Mouse (Mus musculus) cerebellum, adult 11 months (tissue): Measurements from ENCODE around the gene Dlg2.
A peak's percentile ranks its signal among the peaks of the same experiment; 100 is the strongest.

Experiments used
- DNase-seq: peaks from one replicate; pipeline ENCODE4 v3.0.0; 2022

Dlg2 gene

GRCm38 (mm10) chr7:91090830-91091683, 614.6 kb downstream of the Dlg2 start:
- no peak for DNase-seq

DNA sequence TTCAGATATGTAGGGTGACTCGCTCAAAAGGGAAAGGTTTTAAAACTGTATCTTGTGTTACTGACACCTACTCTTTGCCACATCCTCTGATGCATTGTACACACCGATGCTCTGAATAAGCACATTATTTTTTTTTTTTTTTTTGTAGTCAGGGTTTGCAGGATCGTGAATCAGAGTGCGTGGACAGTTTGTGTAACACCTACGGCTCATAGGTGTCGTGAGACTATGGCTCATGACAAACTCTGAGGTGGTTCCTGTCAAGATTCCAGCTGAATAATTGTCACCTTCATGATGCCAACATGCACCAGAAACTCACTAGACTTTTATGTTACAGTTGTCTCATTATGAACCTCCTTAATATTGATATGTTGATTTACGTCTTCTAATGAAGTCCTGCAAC, 620.0 kb downstream of the Dlg2 start:
- no peak for DNase-seq

- no peak for DNase-seq
Measured at GRCm38 (mm10) chr7:91098521-91098920, 622.0 kb downstream of the Dlg2 start.

DNA sequence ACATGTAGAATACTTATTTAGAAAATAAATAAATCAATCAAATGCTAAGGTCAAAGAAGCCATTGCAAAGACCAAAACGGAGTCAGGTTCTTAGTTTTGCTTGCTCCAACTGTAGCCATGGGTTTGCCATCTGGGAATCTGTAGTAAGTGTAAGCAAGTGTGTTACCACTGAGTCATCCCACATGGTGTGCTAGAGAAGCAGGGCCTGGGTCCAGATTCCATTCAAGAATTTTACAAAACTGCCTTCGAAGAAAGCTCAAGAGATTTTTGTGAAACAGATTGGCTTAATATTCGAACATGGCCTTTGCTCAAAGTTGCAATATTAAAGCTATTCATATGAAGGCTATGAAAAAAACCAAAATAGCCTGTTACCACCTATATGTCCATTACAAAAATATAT, 633.1 kb downstream of the Dlg2 start:
- DNase-seq, result no peak

DNA sequence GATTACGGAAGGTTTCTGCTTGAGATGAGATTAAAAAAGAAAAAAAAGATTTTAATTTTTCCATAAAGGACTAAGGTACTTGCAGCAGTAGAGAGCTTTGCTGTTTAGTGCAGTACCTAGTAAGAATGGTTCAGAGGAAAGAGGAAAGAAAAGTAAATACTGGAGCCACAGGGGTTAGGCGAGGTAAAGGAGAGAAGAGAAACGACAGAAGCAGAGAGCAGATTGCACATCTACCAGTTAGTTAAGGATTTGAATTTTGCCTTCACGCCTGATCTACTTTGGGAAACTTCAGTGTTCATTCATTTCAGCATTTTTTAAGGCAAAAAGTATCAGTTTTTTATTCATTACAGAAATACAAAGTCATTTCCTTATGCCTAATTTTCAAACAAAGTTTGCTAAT, 655.7 kb downstream of the Dlg2 start:
- DNase-seq, result no peak

DNA sequence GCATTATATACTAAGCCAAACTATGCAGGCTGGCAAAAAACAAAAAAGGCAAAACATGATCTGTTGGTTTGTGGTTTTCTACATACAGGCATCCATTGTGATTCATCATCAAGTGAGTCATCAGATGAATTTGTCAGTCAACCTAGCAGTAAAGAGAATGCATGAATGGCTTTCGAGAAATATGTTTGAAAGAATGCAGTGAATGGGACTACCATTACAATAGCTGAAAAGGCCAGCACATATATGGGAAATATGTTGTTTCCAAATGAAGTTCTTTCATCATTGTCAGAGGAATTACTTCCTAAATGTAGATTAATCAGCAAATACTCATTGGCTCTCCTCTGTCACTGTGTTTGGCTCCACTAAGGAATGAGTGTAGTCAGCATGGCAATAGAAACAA, 677.6 kb downstream of the Dlg2 start:
- DNase-seq, result no peak

GRCm38 (mm10) chr7:91159144-91159543, 682.7 kb downstream of the Dlg2 start:
- no peak for DNase-seq

DNA sequence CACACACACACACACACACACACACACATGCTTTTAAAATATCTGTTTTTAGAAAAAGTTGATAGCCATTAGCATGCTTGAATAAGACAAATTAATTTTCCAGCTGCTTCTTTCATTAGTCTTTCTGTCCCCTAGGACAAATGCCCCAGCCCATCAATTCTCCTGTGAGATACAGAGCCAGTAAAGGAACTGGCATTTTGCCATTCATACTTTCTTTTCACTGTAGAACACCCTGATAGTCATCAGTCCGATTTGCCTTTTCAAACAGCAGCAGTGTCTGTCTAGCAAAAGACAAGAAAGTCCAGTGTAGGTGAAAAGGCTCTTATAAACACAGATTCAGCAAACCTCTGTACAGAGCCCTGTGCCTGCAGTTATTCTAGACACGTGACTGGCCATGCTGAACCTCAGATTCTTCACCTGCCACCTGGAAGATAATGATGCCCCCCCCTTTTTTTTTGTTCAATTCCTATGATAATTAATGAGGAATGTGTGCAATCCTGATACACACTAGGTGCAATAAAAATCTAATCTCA, 685.2 kb downstream of the Dlg2 start:
- no peak for DNase-seq

- no peak for DNase-seq
Measured at GRCm38 (mm10) chr7:91173560-91173959, 697.1 kb downstream of the Dlg2 start.

DNA sequence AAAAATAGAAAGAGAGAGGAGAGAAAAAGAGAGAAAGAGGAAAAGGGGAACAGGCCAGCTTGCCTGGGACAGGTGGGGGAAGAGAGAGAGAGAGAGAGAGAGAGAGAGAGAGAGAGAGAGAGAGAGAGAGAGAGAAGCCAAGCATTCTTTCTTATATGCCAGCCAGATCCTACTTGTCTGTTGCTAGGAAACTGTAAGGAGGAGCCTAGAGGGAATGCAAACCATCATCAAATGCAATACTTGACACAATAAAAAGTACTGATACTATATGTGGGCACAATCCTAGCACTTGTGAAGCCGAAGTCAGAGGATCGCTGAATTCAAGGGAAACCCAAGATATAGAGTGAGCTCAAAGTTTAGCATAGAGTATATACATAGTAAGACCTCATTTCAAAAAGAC, 711.7 kb downstream of the Dlg2 start:
- DNase-seq, result no peak

DNA sequence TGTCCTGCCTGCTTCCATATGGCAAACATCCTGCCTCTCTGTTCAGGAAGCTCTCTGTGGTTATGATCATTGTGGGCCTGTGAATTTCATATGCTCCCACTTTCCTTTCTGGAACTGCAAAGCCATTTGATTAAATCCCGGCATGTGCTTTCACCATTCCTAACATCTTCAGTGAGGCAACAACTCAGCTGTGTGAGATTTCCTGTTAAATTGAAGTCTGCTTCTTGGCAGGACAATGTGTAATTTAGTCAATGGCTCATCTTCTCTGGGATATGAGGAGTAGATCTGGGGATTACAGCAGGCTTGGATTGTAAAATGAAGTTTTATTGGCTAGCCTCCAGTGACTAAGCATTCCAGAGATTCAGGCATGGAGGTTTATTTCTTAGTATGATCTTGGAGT, 722.9 kb downstream of the Dlg2 start:
- DNase-seq, result no peak

DNA sequence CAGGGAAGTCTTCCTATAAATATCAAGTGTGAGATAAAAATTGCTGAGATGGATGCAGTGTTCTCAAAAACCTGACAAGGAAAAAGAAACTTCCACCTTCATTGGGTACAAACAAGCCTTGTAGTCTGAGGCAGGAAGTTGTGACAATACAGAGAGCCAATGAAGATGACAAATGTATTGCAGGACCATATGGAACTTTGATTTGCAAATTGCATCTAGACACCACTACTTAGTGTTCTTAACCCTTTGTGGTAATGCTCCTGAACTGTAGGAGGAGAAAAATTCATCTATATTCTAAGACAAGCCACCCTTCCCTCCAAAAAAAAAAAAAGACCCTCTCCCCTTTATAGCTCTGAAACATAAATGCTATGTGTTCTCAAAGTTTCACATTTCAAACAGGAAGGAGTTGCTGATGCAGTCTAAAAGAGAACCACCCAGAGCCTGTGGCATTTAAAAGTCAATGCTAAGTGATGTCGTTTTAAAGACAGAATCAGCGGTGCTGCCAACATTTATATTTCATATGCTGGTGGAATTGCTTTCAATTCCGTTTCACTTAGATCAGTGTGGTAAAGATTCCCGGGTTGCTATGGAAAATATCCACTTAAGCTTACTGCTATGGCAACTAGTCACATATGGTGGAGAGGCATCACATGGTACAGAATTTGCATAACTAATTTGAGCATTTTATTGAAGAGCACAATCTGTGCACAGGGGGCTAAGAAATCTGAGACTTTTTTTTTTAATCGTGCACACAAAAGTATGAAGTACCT, 731.8 kb downstream of the Dlg2 start:
- no peak for DNase-seq

DNA sequence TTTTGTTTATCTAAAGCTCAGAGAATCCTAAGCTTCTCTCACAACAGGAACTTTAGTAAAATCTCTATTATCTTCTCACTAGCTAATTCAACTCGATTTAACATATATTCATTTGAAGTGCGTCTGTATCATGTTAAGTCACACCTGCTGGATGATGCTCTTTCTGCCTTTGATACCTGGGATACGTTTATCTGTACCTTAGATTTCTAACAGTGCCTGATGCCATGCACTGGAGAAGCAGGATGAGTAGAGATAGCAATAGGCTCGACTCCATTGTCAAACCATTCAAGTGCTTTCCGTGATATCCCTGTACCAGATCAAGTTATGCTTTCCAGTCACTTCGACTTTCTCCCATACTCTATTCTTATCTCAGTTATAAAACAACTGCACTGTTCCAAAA, 732.5 kb downstream of the Dlg2 start:
- no peak for DNase-seq

GRCm38 (mm10) chr7:91212236-91212635, 735.8 kb downstream of the Dlg2 start:
- DNase-seq, result no peak

- DNase-seq, result no peak
Measured at GRCm38 (mm10) chr7:91214921-91215320, 738.4 kb downstream of the Dlg2 start.

DNA sequence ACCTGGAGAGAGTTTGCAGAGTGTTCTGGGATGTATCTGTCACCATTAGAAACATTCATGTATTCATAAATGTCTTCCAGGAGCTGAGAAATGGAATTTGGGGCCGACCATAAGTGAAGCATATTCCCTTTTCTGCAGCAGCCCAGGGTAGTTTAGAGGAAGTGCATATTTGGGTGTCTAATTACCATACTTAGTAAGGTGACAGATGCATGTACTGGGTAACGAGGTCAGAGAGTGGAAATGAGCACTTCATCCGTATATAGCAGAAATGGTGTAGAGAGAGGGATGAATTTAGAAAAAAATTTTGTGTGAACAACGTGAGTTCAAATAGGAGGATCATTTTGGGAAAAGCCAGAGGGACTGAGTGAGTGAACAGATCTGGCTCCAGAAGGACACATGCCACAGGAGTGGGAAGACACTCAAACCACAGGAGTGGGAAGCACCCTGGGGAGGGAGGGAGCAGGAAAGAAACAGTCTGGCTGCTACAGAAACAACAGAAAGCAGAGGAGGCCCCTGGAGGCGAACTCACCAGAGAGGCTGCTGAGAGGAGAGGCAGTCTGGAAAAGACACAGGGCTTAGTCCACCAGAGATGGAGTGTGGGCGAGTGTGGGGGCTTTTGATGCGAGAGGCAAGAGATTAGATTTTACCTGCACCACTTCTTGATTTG, 742.0 kb downstream of the Dlg2 start:
- no peak for DNase-seq

- peak; percentile 49 for DNase-seq
Measured at GRCm38 (mm10) chr7:91226442-91226841, 750.0 kb downstream of the Dlg2 start.

DNA sequence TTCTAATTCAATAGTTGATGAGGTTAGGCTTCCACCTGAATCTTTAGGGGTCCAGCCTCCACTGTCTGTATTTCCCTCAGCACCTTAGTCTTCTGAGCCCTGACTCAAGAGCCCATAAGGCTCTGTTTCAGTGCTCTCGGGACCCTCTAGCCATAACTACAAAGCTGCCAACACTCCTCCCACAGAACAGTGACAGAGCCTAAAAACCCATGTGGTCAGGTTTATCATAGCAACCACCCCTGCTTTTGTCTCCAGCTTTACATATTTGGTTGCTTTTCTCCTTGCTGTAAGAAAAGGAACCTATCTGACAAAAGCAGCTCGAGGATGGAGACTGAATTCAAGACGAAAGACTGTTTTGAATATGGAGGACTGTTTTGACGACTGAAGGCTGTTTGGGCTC, 765.2 kb downstream of the Dlg2 start:
- DNase-seq, result no peak

GRCm38 (mm10) chr7:91261672-91262030, 785.2 kb downstream of the Dlg2 start:
- no peak for DNase-seq

DNA sequence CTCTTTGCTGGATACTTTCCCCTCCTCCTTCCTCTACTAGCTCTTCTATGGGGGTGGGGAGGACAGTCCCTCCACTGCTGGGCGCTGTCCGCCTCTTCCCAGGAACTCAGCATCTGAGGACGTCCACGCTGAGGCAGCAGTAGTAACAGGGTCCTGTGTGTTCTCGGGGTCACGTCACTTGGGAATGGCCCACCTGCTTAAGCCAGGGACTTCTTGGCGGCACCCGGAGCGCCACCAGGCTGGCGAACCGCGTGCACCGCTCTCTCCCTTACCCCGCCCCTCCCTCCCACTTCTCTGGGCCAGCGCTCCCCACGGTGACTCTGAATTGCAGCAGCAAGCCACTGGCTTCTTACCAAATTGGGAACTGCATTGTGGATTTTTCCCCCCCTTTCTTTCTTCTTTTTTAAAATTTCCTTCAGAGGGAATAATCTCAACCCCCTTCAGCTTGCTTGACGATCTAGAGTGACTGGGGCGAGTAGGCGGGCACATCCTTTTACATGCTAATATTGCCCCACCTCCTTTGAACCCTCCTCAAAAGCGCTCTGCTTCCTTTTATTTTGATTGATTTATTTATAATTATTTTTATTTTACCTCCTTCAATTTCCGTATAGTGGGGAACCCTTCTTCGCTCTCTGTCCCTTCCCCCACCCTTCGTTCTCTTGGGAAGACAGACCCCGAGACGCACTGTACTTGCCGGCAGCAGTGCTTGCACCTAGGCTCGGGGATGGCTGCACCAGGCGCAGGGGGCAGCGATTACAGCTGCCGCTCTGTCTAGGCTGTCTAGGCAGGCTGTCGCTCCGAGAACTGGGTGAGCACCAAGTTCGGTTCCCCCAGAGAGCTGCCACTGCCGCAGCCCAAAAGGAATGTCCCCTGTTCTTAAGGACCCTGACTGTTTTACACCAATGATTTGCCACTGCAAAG, 785.8 kb downstream of the Dlg2 start:
- peak; percentile 41 for DNase-seq

GRCm38 (mm10) chr7:91262998-91263397, 786.5 kb downstream of the Dlg2 start:
- peak; percentile 6 for DNase-seq

DNA sequence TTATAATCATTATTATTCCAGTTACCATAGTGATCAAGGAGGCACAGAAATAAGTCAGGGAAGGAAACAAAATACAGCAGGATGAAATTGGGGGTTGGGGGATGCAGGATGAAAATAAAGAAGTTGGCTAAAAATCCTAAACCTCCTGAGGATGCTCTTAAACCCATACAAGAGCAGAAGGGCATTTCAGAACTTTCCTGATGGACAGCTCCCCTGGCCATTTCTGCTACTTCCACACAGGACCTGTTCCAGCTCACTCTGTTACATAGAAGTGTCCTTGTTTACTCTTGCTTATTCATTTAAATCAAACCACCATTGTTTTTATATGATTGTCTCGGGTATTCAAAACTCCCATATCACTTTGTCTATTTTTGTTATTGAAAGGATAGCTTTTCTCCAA, 791.3 kb downstream of the Dlg2 start:
- no peak for DNase-seq
